Mouse (Mus musculus): ENCODE data around the gene Prex1.

The Prex1 gene

DNA sequence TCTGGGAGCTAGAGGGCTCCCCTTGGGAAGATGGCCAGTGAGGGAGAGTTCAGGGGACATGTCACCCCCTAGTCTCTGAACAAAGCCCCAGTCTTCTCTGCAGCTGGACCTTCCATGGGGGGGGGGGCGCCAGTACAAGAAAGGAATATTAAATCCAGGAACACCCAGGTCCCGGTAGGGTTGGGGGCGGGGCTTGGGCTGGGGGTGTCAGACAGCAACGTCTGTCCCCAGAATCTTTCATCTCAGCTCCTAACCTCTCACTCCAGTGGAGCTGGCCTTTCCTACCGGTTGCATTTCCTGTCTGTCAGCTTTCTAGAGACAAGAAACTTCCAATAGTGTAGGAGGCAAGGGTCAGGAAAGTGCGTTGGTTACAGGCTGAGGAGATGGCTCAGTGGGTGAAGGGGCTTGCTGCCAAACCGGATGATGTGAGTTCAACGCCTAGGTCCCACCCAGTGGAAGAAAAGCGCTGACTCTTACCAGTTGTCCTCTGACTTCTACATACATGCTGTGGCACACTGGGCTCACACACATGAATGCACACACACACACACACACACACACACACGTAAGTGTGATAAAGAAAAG lies 93.6 kb downstream of the Prex1 start:
- CTCF ChIA-PET, result interaction anchor here in 3 of 4 experiments (0.7 to 1.6 kb wide), 4 partner anchors 8 to 538 kb away, joined by 3 to 5 read pairs (median 4); no protein-coding TSS in a partner anchor

DNA sequence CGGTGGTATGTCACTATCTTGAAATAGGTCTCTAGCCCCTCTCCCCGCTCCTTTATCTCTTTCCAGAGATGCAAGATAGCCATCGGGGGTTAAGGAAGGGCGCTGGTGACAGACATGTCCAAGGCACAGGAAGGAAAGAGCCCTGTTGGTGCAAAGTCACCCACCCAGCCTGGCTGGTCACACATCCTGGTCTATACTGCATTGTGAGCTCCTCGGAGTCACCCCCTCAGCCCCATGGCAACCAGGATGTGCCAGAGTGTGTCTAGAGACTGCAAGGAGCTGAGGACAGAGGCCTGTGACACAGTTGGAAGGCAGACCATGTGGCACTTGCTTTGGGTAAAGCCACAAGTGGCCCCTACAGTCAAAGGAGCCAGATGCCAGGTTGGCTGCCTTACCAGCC lies 94.4 kb downstream of the Prex1 start:
- CTCF ChIA-PET, result interaction anchor here in 1 of 4 experiments (1.2 kb wide), 1 partner anchor 537 kb away, joined by 4 read pairs; no protein-coding TSS in a partner anchor
- POLR2A ChIA-PET, result interaction anchor here in 2 of 4 experiments (0.7 to 1.5 kb wide), 3 partner anchors 9 to 156 kb away, joined by 4 to 5 read pairs (median 4); no protein-coding TSS in a partner anchor

More for the DNA sequence above, 93.6 kb downstream of the Prex1 start:
- POLR2A ChIA-PET, result interaction anchor here in 3 of 4 experiments (0.6 to 1.6 kb wide), 9 partner anchors 11 to 158 kb away, joined by 3 to 5 read pairs (median 3); no protein-coding TSS in a partner anchor

DNA sequence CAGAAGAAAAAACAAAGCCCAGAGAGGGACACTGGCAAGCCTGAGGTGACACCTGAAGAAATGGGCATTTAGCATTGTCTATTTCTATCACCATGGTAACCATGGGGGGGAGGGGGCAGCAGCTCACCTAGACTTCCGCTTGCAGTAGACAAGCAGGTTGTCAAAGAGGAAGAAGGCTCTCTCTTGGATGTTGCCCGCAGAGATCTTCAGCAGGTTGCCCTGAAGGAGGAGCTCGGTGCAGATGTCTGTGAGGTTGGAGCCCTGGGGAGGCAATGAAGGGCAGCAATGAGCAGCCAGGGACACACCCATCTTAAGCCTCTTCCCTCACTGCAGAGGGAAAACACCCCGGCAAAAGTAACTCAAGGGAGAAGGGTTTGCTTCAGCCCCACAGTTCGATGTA lies 95.9 kb downstream of the Prex1 start:
- POLR2A ChIA-PET, result interaction anchor here in 2 of 4 experiments (0.6 to 1.2 kb wide), 3 partner anchors 12 to 271 kb away, joined by 3 to 4 read pairs (median 3); no protein-coding TSS in a partner anchor

DNA sequence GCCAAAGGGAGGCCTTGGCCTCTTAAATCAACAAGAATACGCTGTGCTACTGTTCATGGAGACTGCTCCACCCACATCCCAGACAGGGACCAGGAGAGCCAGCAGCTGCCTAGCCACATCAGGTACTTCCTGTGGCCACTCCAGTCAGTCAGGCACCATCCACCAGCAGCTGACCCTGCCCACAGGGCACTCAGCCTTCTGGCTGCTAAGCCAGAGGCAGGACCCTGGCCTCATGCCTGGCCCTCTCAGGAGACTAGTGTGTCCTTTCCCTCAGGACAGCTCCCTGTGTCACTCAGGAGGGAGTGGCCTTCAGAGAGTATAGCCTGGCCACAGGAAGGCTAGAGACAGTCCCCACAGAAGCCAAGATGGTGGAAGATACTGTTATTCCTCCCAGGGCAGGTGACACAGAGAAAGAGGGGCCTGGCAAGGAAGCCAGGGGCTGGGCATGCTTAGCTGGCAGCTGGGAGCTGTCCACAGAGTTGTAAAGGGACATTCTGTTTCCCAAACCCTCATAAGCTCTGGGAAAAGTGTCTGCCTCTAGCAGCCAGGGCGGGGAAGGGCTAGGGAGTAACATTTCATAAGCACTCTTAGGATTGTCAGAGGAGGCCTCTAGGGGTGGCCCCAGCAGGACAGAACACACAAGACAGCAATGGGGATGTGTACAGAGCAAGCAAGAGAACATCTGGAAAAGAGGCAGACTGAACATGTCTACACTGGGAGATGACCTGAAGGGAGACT lies 98.1 kb downstream of the Prex1 start:
- CTCF ChIA-PET, result interaction anchor here in 2 of 4 experiments (0.6 to 1.6 kb wide), 2 partner anchors 17 to 23 kb away, joined by 3 to 4 read pairs; no protein-coding TSS in a partner anchor
- POLR2A ChIA-PET, result interaction anchor here in 2 of 4 experiments (0.8 to 1.0 kb wide), 3 partner anchors 15 to 54 kb away, joined by 3 to 4 read pairs (median 3); no protein-coding TSS in a partner anchor

More for the DNA sequence above, 95.9 kb downstream of the Prex1 start:
- CTCF ChIA-PET, result interaction anchor here in 2 of 4 experiments (0.5 to 0.9 kb wide), 5 partner anchors 25 to 379 kb away, joined by 3 read pairs; partner anchors contain the start of gene Stau1 (in 1 of the 2)

DNA sequence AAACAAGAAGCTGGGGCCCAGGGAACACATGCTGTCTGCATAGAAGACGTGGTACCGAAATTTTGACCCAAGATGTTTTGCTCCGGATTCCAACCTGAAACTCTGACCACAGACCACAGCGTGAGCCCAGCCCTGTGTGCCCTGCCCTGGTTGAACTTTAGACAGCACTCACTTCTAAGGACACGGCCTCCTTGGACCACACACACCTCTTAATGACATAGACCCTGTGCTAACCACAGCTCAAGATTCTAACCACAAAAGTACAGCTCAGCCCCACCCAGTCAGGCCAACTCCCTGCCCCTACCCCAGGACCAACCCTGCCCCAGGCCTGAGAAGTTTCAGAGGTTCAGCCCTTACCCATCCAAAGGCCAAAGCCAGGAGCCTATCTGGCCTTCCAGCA lies 103.4 kb downstream of the Prex1 start:
- ChIA-PET POLR2A (interaction anchor here in 3 of 4 experiments (0.6 to 1.2 kb wide), 4 partner anchors 8 to 448 kb away, joined by 3 to 8 read pairs (median 5); no protein-coding TSS in a partner anchor), CTCF (interaction anchor here in 2 of 4 experiments (1.4 to 2.5 kb wide), 3 partner anchors 10 to 171 kb away, joined by 4 to 5 read pairs (median 5); no protein-coding TSS in a partner anchor)

DNA sequence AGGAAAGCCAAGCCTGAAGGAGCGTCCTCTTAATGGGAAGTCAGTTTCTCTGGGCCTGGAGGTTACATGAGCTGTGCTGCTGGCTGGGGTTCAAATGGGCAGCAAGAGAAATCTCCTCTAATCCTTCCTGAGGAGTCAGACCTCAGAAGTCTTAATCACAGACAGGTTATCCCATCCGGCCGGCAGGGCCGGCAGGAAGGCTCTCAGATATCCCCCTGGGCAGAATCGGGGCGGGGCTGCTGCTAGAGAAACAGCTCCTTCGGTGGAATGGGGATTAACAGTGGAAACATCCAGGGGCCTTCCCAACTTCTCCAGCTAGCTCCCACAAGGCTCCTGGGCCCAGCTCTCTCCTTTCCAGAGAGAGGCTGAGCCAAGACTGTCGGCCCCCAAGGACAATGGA lies 105.1 kb downstream of the Prex1 start:
- ChIA-PET POLR2A (interaction anchor here in 2 of 4 experiments (0.8 to 1.0 kb wide), 3 partner anchors 8 to 388 kb away, joined by 3 read pairs; partner anchors contain the start of gene Stau1 (in 1 of the 2)), CTCF (interaction anchor here in 2 of 4 experiments (1.4 to 1.9 kb wide), 3 partner anchors 15 to 173 kb away, joined by 4 to 5 read pairs (median 5); no protein-coding TSS in a partner anchor)

DNA sequence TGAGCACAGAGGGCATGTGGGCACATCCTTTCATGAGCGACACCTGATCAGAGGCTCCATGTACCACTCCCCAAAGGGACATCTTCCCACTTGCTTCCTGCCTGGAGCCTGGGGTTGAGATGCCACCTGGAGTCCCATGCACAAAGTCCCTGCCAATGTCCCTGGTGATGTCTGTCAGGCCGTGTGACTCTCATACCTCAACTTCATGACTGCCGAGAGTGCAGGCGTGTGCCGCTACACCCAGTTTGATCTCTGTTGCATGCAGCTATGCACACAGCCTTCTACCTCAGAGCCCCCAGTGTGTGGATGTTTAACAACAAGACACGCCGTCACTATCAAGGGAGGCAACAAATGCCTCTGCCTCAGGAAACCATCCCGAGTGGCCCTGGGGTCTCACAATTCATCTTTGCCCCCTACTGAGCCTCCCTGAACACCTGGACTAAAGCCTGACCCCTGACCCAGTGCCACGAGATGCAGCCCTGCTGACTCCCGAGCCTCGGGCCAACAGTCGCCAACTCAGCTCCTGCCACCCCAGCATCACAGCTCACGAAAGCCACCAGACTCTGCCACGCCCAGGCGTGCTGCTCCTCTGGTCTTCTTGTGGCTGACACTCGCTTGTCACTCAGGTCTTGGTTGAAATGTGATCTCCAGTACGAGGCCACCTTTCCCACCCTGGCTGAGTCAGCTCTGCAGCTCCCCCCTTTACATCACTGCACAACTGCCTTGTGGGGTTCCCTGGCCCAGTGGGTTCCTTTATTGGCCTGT lies 107.0 kb downstream of the Prex1 start:
- CTCF ChIA-PET, result interaction anchor here in 3 of 4 experiments (0.5 to 2.3 kb wide), 9 partner anchors 12 to 174 kb away, joined by 3 to 16 read pairs (median 3); no protein-coding TSS in a partner anchor
- POLR2A ChIA-PET, result interaction anchor here in 2 of 4 experiments (0.6 to 1.1 kb wide), 2 partner anchors 17 to 136 kb away, joined by 3 to 4 read pairs; no protein-coding TSS in a partner anchor

DNA sequence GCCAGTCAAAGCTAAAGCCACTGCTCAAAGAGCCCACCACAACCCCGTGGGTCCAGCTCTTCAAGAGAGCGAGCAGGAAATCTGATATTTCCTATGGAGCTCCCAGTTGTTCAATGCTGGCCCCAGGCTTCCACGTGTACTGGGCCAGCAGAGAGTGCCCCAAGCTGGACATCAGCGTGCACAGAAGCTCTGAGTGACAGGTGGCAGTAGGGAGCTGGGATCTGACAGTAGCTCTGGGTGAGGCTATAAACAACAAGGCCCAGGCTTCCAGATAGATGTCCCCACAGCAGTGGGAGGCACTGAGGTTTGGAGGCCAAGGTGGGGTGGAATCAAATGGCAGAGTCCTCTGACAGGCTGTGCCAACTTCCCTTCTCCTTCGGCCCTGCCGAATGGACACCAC lies 107.6 kb downstream of the Prex1 start:
- ChIA-PET CTCF (interaction anchor here in 3 of 4 experiments (0.5 to 2.3 kb wide), 11 partner anchors 12 to 175 kb away, joined by 3 to 16 read pairs (median 3); no protein-coding TSS in a partner anchor), POLR2A (interaction anchor here in 2 of 4 experiments (0.9 to 1.1 kb wide), 2 partner anchors 137 to 221 kb away, joined by 3 read pairs; no protein-coding TSS in a partner anchor)

DNA sequence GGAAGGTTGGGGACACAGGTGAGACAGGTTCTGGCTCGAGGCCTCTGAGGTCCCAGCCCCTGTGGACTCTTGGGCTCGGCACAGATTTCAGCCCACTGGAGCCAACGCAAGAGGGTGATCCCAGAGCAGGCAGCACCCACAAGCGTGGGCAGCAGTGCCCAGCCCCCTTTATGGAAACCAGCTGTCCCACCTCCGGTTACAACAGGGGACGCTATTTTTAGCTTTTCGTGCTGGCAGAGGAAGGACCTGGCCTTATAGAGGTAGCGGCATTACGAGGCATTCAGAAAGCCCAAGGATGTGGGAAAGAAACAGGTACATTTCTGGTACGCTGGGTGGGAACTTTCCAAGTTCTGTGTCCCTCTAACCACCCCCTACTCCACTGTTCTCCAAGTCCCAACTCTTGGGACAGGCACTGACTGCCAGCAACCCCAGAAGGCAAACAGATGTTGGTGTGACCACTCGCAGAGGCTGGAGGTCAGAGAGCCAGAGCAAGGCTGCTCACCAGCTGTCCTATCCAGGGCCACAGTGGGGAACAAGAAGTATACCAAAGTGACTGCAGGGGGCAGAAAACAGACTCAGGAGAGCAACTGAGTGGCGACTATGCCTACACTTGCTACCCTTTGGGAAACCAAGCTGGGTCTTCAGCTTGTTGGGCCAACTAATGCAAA lies 108.3 kb downstream of the Prex1 start:
- ChIA-PET CTCF (interaction anchor here in 2 of 4 experiments (0.8 to 2.3 kb wide), 7 partner anchors 13 to 175 kb away, joined by 3 to 7 read pairs (median 3); no protein-coding TSS in a partner anchor), POLR2A (interaction anchor here in 2 of 4 experiments (0.9 to 1.1 kb wide), 2 partner anchors 138 to 222 kb away, joined by 3 read pairs; no protein-coding TSS in a partner anchor)

DNA sequence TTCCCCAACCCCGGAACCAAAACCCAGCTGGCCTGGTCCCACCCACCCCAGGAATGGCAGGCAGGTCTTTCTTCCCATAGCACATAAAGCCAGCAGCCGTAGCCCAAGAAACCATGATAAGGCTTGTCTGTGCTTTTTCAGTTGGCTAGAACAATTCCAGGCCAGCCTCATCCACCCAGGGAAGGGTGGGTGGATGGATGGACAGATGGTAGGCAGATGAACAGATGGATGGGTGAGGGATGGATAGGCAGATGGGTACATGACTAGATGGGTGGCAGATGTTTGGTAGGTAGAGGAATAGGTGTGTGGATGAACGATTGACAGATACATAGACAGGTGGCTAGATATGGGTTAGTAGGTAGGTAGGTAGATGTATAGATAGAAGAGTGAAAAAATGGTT lies 110.7 kb downstream of the Prex1 start:
- ChIA-PET POLR2A (interaction anchor here in 1 of 4 experiments (1.0 to 1.6 kb wide), 2 partner anchors 15 to 111 kb away, joined by 4 read pairs; partner anchors contain the start of gene Prex1), CTCF (interaction anchor here in 2 of 4 experiments (2.5 to 3.8 kb wide), 2 partner anchors 10 kb away, joined by 9 to 18 read pairs; no protein-coding TSS in a partner anchor)

DNA sequence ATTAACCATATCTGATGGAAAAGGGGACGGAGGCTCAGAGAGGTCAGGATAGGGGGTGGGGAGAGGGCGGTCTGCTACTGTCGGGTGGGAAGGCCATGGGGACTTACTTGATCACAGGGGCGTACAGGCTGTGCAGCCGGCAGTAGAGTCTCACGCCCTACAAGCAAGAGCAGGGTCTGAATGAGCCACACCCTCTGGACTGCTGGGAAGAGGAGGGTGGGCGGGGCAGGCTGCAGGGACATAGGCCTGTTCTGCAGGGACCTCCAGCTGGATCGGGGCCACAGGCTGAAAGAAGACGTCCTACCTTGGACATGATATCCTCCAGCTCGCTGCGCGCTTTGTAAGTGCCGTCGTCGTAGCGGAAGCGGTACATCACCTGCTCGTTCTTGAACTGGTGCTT lies 112.2 kb downstream of the Prex1 start:
- ChIA-PET POLR2A (interaction anchor here in 3 of 4 experiments (0.6 to 1.7 kb wide), 6 partner anchors 9 to 241 kb away, joined by 3 to 6 read pairs (median 4); partner anchors contain the start of gene Prex1 (in 1 of the 3)), CTCF (interaction anchor here (0.5 to 3.8 kb wide), 11 partner anchors 9 to 180 kb away, joined by 3 to 18 read pairs (median 4); no protein-coding TSS in a partner anchor)

DNA sequence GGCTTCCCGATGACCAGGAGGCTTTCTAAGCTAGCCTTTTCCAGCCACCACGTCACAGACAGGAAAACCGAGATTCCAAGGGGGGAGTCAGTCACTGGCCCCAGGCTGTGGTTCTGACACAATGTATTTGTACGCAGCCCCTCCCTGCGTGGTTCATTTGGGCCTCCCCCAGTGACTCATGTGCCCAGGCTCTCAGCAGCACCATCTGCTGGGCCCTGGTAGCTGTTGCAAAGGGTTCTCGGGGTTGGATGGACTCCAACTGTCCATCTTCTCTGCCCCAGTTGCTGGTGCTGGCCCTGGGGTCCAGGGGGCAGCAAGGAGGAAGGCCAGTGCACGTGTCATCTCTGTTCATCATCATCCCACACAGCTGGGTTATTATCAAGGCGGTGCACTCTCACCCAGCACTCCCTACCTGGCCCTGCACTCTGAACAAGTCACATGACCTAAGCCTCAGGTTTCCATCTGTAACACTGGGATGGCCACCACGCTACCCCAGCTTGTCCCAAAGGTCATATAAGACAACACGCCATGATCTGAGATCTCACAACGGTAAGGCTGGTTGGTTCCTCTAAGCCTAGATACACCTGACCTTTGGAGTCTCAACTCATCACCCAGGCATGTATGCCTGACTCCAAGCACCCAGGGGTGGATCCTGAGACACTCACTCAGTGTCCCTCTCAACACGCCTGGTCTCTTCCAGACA lies 115.0 kb downstream of the Prex1 start:
- ChIA-PET POLR2A (interaction anchor here in 2 of 4 experiments (1.0 to 1.6 kb wide), 5 partner anchors 13 to 169 kb away, joined by 3 read pairs; partner anchors contain the start of gene Prex1 (in 1 of the 2)), CTCF (interaction anchor here (0.6 to 2.9 kb wide), 15 partner anchors 14 to 234 kb away, joined by 3 to 17 read pairs (median 4); no protein-coding TSS in a partner anchor)

DNA sequence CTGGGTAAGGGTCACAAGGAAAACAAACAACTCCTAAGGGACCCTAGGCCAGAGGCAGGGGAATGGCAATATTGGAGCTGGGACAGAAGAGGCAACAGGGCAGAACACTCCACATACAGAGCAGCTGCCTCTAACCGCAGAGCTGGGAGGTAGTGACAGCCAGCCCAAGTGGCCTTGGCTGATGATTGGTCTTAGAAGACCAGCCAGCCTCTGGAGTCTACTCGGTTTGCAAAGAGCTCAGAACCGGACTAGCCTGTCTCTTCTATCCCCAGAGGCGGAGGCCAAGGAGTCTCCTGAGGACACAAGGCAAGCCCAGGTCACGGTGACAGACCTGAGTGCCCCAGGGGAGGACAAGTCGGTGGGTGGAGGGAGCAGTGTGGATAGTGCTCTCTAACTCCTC lies 115.9 kb downstream of the Prex1 start:
- ChIA-PET POLR2A (interaction anchor here in 2 of 4 experiments (0.6 to 1.6 kb wide), 3 partner anchors 116 to 547 kb away, joined by 3 to 4 read pairs (median 3); partner anchors contain the start of gene Prex1 (in 1 of the 2)), CTCF (interaction anchor here (0.5 to 2.9 kb wide), 10 partner anchors 13 to 245 kb away, joined by 3 to 20 read pairs (median 3); no protein-coding TSS in a partner anchor)

DNA sequence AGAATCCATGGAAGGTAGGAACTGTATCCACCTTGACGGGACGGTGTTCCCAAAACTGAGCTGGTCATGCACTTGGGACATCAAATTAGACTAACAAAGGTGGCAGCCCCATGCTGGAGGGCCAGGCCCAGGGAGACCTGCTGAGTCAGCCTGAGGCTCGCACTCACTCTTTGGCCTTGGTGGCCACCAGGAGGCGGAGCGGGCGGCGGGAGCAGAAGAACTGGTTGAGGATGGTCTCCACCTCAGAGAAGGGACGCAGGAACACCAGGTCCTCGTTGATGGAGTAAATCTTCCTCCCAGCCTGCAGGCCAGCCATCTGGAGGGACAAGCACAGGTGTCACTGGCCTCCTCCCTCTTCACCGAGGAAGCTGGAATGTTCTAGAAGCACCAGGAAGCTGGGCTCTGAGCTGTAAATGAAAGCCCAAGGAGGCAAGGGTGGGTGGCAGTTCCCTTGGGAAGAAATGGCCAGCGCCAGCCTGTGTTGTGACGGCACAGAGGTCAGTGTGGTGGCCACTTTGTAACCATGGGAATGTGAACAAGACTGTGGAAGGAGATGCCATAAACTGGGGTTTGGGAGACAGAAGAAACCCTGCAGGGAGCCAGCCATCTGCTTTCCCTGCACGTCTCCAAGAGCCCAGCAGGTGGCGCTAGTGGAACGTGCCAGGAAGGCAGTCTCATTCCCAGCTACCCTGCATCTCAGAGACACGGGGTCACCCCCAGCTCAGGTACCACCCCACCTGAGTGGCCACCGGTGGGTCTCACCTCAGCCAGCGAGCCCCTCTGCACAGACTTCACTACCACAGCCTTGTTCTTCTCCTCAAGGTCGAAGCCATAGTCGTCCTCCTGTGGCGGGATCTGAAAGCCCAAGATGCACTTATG lies 121.4 kb downstream of the Prex1 start:
- POLR2A ChIA-PET, result interaction anchor here (0.5 to 2.1 kb wide), 28 partner anchors 9 to 313 kb away, joined by 3 to 8 read pairs (median 4); partner anchors contain the start of genes Cse1l (in 1 of the 4) and Trp53rkb (in 1 of the 4)
- CTCF ChIA-PET, result interaction anchor here (0.5 to 7.5 kb wide), 107 partner anchors 9 to 832 kb away, joined by 3 to 117 read pairs (median 4); partner anchors contain the start of genes Trp53rkb (in 3 of the 4), Prex1 (in 2 of the 4) and Arfgef2 (in 1 of the 4)

DNA sequence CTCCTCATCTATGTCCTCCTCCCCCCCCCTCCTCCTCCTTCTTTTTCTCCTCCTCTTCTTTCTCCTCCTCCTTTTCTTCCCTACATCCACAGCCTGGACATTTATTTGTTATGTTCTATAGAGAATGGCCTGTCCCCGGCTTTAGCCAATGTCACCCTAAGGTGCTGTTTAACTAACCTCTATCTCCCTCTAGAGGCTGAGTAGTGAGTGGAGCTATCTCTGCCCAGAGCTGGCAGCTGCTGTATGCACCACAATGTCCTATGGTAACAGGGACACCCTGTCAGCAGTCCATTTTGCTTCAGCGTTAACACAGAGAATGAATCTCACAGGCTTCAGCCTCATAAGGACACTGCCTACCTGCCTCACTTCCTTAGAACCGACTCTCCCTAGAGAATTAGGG lies 129.1 kb downstream of the Prex1 start:
- POLR2A ChIA-PET, result interaction anchor here in 2 of 4 experiments (0.7 to 1.0 kb wide), 2 partner anchors 25 to 145 kb away, joined by 3 to 6 read pairs; no protein-coding TSS in a partner anchor
- CTCF ChIA-PET, result interaction anchor here (0.6 to 3.8 kb wide), 28 partner anchors 9 to 1100 kb away, joined by 3 to 25 read pairs (median 4); no protein-coding TSS in a partner anchor

All from embryonic stem cell, embryonic (primary cell).